Mouse (Mus musculus): ENCODE results near the gene Ppp1r12b.

GRCm38 (mm10) chr1:135003346-135003745 is 47.6 kb upstream of the Ppp1r12b start:
- TF ChIP-seq CTCF (IDR thresholded peaks at IDR 0.05): no peak
- no peak for TF ChIP-seq EP300 (IDR thresholded peaks at IDR 0.05)
